Mouse (Mus musculus) bone marrow macrophage, adult 2 months (primary cell): ENCODE results near the gene Pgc.

Experiments used
- CTCF ChIP-seq: IDR thresholded peaks from 2 replicates; pipeline ENCODE4 v1.5.1; 2012; ENCODE audit warnings: low read depth, mild to moderate bottlenecking, low read length, moderate library complexity
- POLR2A ChIP-seq: IDR thresholded peaks from 2 replicates; pipeline ENCODE4 v1.6.1; 2012; ENCODE audit warnings: mild to moderate bottlenecking, low read depth, low read length, borderline replicate concordance

- TF ChIP-seq POLR2A (no peak), CTCF (no peak)
Measured at GRCm38 (mm10) chr17:47766407-47767043, 39.9 kb downstream of the Pgc start.
